In the genomic region with DNA sequence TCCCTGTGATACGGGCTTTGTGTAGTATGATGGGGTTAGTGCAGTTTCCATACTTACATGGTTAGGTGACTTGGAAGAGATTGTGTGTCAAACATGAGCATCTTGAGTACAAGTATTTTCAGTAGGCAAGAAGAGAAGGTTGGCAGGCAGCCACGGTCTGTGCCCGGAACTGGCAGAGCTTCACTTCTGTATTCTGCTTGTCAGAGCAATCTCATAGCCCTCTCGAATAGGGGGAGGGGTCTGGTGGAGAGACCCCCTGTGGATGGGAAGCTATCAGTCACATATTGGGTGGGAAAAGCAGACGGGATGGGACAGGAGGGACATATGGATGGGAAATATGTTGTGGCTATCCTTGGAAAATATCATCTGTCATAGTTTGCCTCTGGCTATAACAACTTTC, we compare ENCODE assay signal across 14 mouse cellular contexts. TPM values are rescaled to one million over a fixed set of nuclear protein-coding genes. Genes with fewer than 3 reads are reported as not detected.
DNase-seq lines count a peak whose midpoint lies in the region; ATAC-seq and TF ChIP-seq lines count a peak whose summit lies in the region.
"Had no signal": no experiment of that assay in that cellular context is flagged by ENCODE, and none has a peak within 500 bp of the region (broad histone marks: within the 10 kb centered on the region; RNA-seq: fewer than 3 reads in every experiment).

No protein-coding gene starts in this region.

- no peak overlapping the region for H3K9ac ChIP-seq in midbrain, postnatal 0 days (replicated peaks; ENCODE audit: low read length, poor library complexity, severe bottlenecking)
- H3K9ac ChIP-seq in midbrain, embryonic 11.5 days (ENCODE audit: low read length), result no peak overlapping the region
- H3K9ac ChIP-seq: liver, embryonic 13.5 days; neural tube, embryonic 15.5 days had no signal

- H3K9me3 ChIP-seq in midbrain, postnatal 0 days (ENCODE audit: low read length), result no peaks in the 10 kb centered on the region
- no peaks in the 10 kb centered on the region for H3K9me3 ChIP-seq in midbrain, embryonic 11.5 days (ENCODE audit: control insufficient read depth, low read length)
- H3K9me3 ChIP-seq: liver, embryonic 13.5 days; neural tube, embryonic 15.5 days had no signal

- no peak overlapping the region for H3K4me3 ChIP-seq in midbrain, postnatal 0 days (ENCODE audit: low read depth, low read length)
- no peak overlapping the region for H3K4me3 ChIP-seq in midbrain, embryonic 11.5 days (ENCODE audit: low read depth, low read length)
- H3K4me3 ChIP-seq: layer of hippocampus, adult 2 months; liver, embryonic 13.5 days; neural tube, embryonic 15.5 days had no signal

- H3K4me2 ChIP-seq in midbrain, postnatal 0 days (ENCODE audit: low read depth, low read length, poor library complexity, severe bottlenecking), result no peak overlapping the region
- H3K4me2 ChIP-seq in midbrain, embryonic 11.5 days, result no peak overlapping the region
- H3K4me2 ChIP-seq: liver, embryonic 13.5 days; neural tube, embryonic 15.5 days had no signal

- intact Hi-C loops in heart, postnatal 10 days (cut with DNase I), result no loop called here
- intact Hi-C loops in heart, postnatal 25 days (cut with DNase I), result no loop called here

- no peak for TF ChIP-seq CTCF in midbrain, postnatal 0 days (IDR thresholded peaks at IDR 0.05)

- H3K27me3 ChIP-seq in midbrain, postnatal 0 days (ENCODE audit: insufficient read depth, low read length), result no peaks in the 10 kb centered on the region
- H3K27me3 ChIP-seq in midbrain, embryonic 11.5 days (ENCODE audit: control insufficient read depth, insufficient read depth, low read length), result no peaks in the 10 kb centered on the region
- H3K27me3 ChIP-seq: liver, embryonic 13.5 days; neural tube, embryonic 15.5 days had no signal

- ATAC-seq in midbrain, postnatal 0 days (ENCODE audit: low FRiP score), result no peak
- no peak for ATAC-seq in midbrain, embryonic 11.5 days (ENCODE audit: low FRiP score)
- ATAC-seq: midbrain, embryonic 16.5 days had no signal

- no peaks in the 10 kb centered on the region for H3K36me3 ChIP-seq in midbrain, postnatal 0 days (ENCODE audit: insufficient read depth, low read length)
- H3K36me3 ChIP-seq in midbrain, embryonic 11.5 days (ENCODE audit: control insufficient read depth, insufficient read depth, low read length), result no peaks in the 10 kb centered on the region
- H3K36me3 ChIP-seq: liver, embryonic 13.5 days; neural tube, embryonic 15.5 days had no signal

- no peaks in the 10 kb centered on the region for H3K4me1 ChIP-seq in midbrain, postnatal 0 days (ENCODE audit: insufficient read depth, low read length)
- no peaks in the 10 kb centered on the region for H3K4me1 ChIP-seq in midbrain, embryonic 11.5 days (ENCODE audit: control insufficient read depth, insufficient read depth, low read length)
- H3K4me1 ChIP-seq: liver, embryonic 13.5 days had no signal

- peak; percentile 10 for DNase-seq in adrenal gland, postnatal 14 days
- DNase-seq in adrenal gland, adult (ENCODE audit: inconsistent age in 2 of 2, low spot score in 1 of 2), result no peak
- peak; percentile 9 to 21 for DNase-seq in heart, postnatal 10 days
- no peak for DNase-seq in heart, postnatal 25 days (ENCODE audit: low spot score)
- DNase-seq in midbrain, postnatal 0 days (ENCODE audit: low spot score), result peak; percentile 69
- DNase-seq in midbrain, embryonic 11.5 days (ENCODE audit: low spot score, missing footprints), result no peak
- DNase-seq in embryo, embryonic 10.5 days (ENCODE audit: low spot score), result no peak
- DNase-seq in T-cell, adult 2 months (ENCODE audit: low spot score), result no peak
- DNase-seq: kidney, adult 2 months; liver, embryonic 13.5 days had no signal

- 77% methylated on average over 5 of the region's 5 CpGs for WGBS in midbrain, postnatal 0 days
- 92% methylated on average over 5 of the region's 5 CpGs for WGBS in midbrain, embryonic 11.5 days

- no peak overlapping the region for H3K27ac ChIP-seq in midbrain, postnatal 0 days (ENCODE audit: low read depth, low read length)
- H3K27ac ChIP-seq in midbrain, embryonic 11.5 days (ENCODE audit: low read depth, low read length), result no peak overlapping the region
- H3K27ac ChIP-seq: layer of hippocampus, adult 2 months; liver, embryonic 13.5 days; macrophage; neural tube, embryonic 15.5 days had no signal

RNA-seq across cellular contexts. Expression of a gene that starts 33.5 kb away (rescaled TPM):
- total RNA-seq in adrenal gland, postnatal 14 days (2021), result 3.8 and 3.9 TPM in 2 replicates
- total RNA-seq in heart, postnatal 10 days (2021), result 1 to 10 TPM; 2.3 to 2.5 TPM
- total RNA-seq in heart, postnatal 25 days (2021), result under 1 TPM; 0.31 to 0.64 TPM
- total RNA-seq in midbrain, postnatal 0 days (2014; rRNA removed), result 1.0 and 3.9 TPM in 2 replicates
- polyA plus RNA-seq in midbrain, postnatal 0 days (2015; fragmentation: Nextera tagmentation; extraction: Ambion mirVana), result 0.44 and 0.64 TPM in 2 replicates
- 16.8 and 17.3 TPM in 2 replicates for polyA plus RNA-seq in midbrain, embryonic 11.5 days (2014; fragmentation: Nextera tagmentation; extraction: Ambion mirVana)

Comparison
In these comparisons a context has a peak if more than half of its experiments do, and no peak if none do; other contexts are left out.
1. DNase-seq: peak in adrenal gland, postnatal 14 days (single experiment), heart, postnatal 10 days (2 of 2) and midbrain, postnatal 0 days (single experiment); none in adrenal gland, adult (0 of 2), heart, postnatal 25 days (single experiment), midbrain, embryonic 11.5 days (single experiment), embryo, embryonic 10.5 days (single experiment) and T-cell, adult 2 months (single experiment).